Mouse (Mus musculus) gastrocnemius, adult 2 months (tissue): ENCODE measurements at regions not wholly inside any gene's neighbourhood (a gene's known extent, or its start where the extent isn't known, plus 50 kb on each side); places are given as distances from the start of the nearest gene placed in this dataset.

Source experiments
- DNase-seq: peaks from one replicate; pipeline ENCODE4 v3.0.0; 2022
- H3K27ac ChIP-seq: fragments of 200-600 bp; 2 replicates; pipeline ENCODE4 v1.8.1; 2022; ENCODE audit warnings: mild to moderate bottlenecking
- H3K4me3 ChIP-seq: fragments of 200-600 bp; 2 replicates; pipeline ENCODE4 v1.8.1; 2022; ENCODE audit warnings: mild to moderate bottlenecking, moderate library complexity
- CTCF ChIP-seq: fragments of 200-600 bp; IDR thresholded peaks from 2 replicates; pipeline ENCODE4 v1.8.1; 2022; ENCODE audit warnings: antibody characterized with exemption, mild to moderate bottlenecking, moderate library complexity
- intact Hi-C: fragments of 180-260 bp; cut with DNase I; formaldehyde crosslinking; loops from one replicate; pipeline ENCODE4 v1.15.1; 2025

GRCm38 (mm10) chr4:131304361-131304777 is 360.2 kb downstream of the Matn1 start:
- no peak overlapping the region for H3K27ac ChIP-seq
- intact Hi-C loops, result no loop called here

GRCm38 (mm10) chr4:131314231-131314630 is 370.0 kb downstream of the Matn1 start:
- no peak for TF ChIP-seq CTCF
- DNase-seq, result no peak

More at GRCm38 (mm10) chr4:131304361-131304777, 360.2 kb downstream of the Matn1 start:
- H3K4me3 ChIP-seq, result no peak overlapping the region
- TF ChIP-seq CTCF, result no peak
- DNase-seq, result no peak

GRCm38 (mm10) chr4:131316041-131316440 is 371.9 kb downstream of the Matn1 start:
- intact Hi-C loops, result no loop called here
- TF ChIP-seq CTCF, result no peak
- DNase-seq, result no peak
- Histone ChIP-seq H3K4me3 (no peak overlapping the region), H3K27ac (no peak overlapping the region)

More at GRCm38 (mm10) chr4:131314231-131314630, 370.0 kb downstream of the Matn1 start:
- intact Hi-C loops, result no loop called here
- H3K4me3 ChIP-seq, result no peak overlapping the region
- H3K27ac ChIP-seq, result no peak overlapping the region

GRCm38 (mm10) chr4:131322323-131322722 is 378.1 kb downstream of the Matn1 start:
- H3K27ac ChIP-seq, result no peak overlapping the region
- no peak for DNase-seq
- peak; percentile 3; the same call in 1 of the 2 replicates for TF ChIP-seq CTCF
- no peak overlapping the region for H3K4me3 ChIP-seq
- intact Hi-C loops, result no loop called here

- H3K27ac ChIP-seq, result no peak overlapping the region
- DNase-seq, result no peak
- no peak overlapping the region for H3K4me3 ChIP-seq
- intact Hi-C loops, result no loop called here
- no peak for TF ChIP-seq CTCF
Observed at GRCm38 (mm10) chr4:131324486-131324885, 380.3 kb downstream of the Matn1 start.

- TF ChIP-seq CTCF, result no peak
- Histone ChIP-seq H3K4me3 (no peak overlapping the region), H3K27ac (no peak overlapping the region)
- no peak for DNase-seq
- intact Hi-C loops, result no loop called here
Observed at GRCm38 (mm10) chr4:131325200-131325599, 381.0 kb downstream of the Matn1 start.

GRCm38 (mm10) chr4:131325609-131326008 is 381.4 kb downstream of the Matn1 start:
- H3K4me3 ChIP-seq, result no peak overlapping the region
- intact Hi-C loops, result no loop called here
- no peak overlapping the region for H3K27ac ChIP-seq
- DNase-seq, result no peak
- no peak for TF ChIP-seq CTCF

GRCm38 (mm10) chr4:131329398-131329797 is 385.2 kb downstream of the Matn1 start:
- intact Hi-C loops, result no loop called here
- no peak for TF ChIP-seq CTCF
- Histone ChIP-seq H3K4me3 (no peak overlapping the region), H3K27ac (no peak overlapping the region)
- no peak for DNase-seq

- no peak for DNase-seq
- no peak for TF ChIP-seq CTCF
- no peak overlapping the region for H3K4me3 ChIP-seq
- H3K27ac ChIP-seq, result no peak overlapping the region
- intact Hi-C loops, result no loop called here
Observed at GRCm38 (mm10) chr4:131331646-131332045, 387.5 kb downstream of the Matn1 start.

GRCm38 (mm10) chr4:131336801-131337200 is 392.6 kb downstream of the Matn1 start:
- intact Hi-C loops, result no loop called here
- no peak for TF ChIP-seq CTCF
- Histone ChIP-seq H3K27ac (no peak overlapping the region), H3K4me3 (no peak overlapping the region)
- DNase-seq, result no peak

GRCm38 (mm10) chr4:131340993-131341695 is 397.0 kb downstream of the Matn1 start:
- DNase-seq, result no peak
- TF ChIP-seq CTCF, result no peak
- Histone ChIP-seq H3K4me3 (no peak overlapping the region), H3K27ac (no peak overlapping the region)
- intact Hi-C loops, result no loop called here

- intact Hi-C loops, result no loop called here
- H3K27ac ChIP-seq, result no peak overlapping the region
- TF ChIP-seq CTCF, result no peak
- no peak for DNase-seq
- no peak overlapping the region for H3K4me3 ChIP-seq
Observed at GRCm38 (mm10) chr4:131346727-131347126, 402.5 kb downstream of the Matn1 start.

GRCm38 (mm10) chr4:131350268-131350667 is 406.1 kb downstream of the Matn1 start:
- intact Hi-C loops, result no loop called here
- Histone ChIP-seq H3K4me3 (no peak overlapping the region), H3K27ac (no peak overlapping the region)
- TF ChIP-seq CTCF, result no peak
- DNase-seq, result no peak

GRCm38 (mm10) chr4:131354908-131355307 is 410.7 kb downstream of the Matn1 start:
- Histone ChIP-seq H3K4me3 (no peak overlapping the region), H3K27ac (no peak overlapping the region)
- no peak for TF ChIP-seq CTCF
- DNase-seq, result no peak
- intact Hi-C loops, result no loop called here
